Mouse (Mus musculus): ENCODE data around the gene Nrxn3. TPM values are rescaled to one million over a fixed set of nuclear protein-coding genes. Genes with fewer than 3 reads are reported as not detected.

Nrxn3 gene
- polyA plus RNA-seq, 1 experiment from 2014 or later: 0.72 TPM

- no peak for ATAC-seq
- no peaks in the 10 kb centered on the region for H3K4me1 ChIP-seq (ENCODE audit: insufficient read depth)
- DNase-seq: no peak
- no peak overlapping the region for H3K4me2 ChIP-seq (ENCODE audit: low read depth, low read length)
- H3K27me3 ChIP-seq (ENCODE audit: insufficient read depth, low read length): no peaks in the 10 kb centered on the region
- H3K4me3 ChIP-seq (ENCODE audit: low read depth, low read length): no peak overlapping the region
- no peaks in the 10 kb centered on the region for H3K36me3 ChIP-seq (replicated peaks; ENCODE audit: insufficient read depth, low read length)
- no peak overlapping the region for H3K9ac ChIP-seq (replicated peaks)
- TF ChIP-seq EP300 (IDR thresholded peaks at IDR 0.05; ENCODE audit: low read depth): no peak
- no peak for TF ChIP-seq CTCF (IDR thresholded peaks at IDR 0.05; ENCODE audit: low read depth)
- H3K9me3 ChIP-seq (ENCODE audit: low read length): no peaks in the 10 kb centered on the region
- H3K27ac ChIP-seq (ENCODE audit: low read depth): no peak overlapping the region
- 34% methylated on average over 6 of the region's 6 CpGs for WGBS (ENCODE audit: insufficient replicate concordance)
Observed at GRCm38 (mm10) chr12:89106881-89107584, 384.4 kb downstream of the Nrxn3 start.

- Histone ChIP-seq H3K4me2 (ENCODE audit: low read depth, low read length) (no peak overlapping the region), H3K36me3 (replicated peaks; ENCODE audit: insufficient read depth, low read length) (no peaks in the 10 kb centered on the region), H3K4me3 (ENCODE audit: low read depth, low read length) (no peak overlapping the region), H3K27me3 (ENCODE audit: insufficient read depth, low read length) (no peaks in the 10 kb centered on the region), H3K27ac (ENCODE audit: low read depth) (no peak overlapping the region), H3K4me1 (ENCODE audit: insufficient read depth) (no peaks in the 10 kb centered on the region), H3K9me3 (ENCODE audit: low read length) (no peaks in the 10 kb centered on the region), H3K9ac (replicated peaks) (no peak overlapping the region)
- WGBS (ENCODE audit: insufficient replicate concordance): 68% methylated on average over 7 of the region's 7 CpGs
- no peak for TF ChIP-seq CTCF (IDR thresholded peaks at IDR 0.05; ENCODE audit: low read depth)
- no peak for TF ChIP-seq EP300 (IDR thresholded peaks at IDR 0.05; ENCODE audit: low read depth)
- ATAC-seq (no peak), DNase-seq (no peak)
Observed at GRCm38 (mm10) chr12:89109779-89110335, 387.2 kb downstream of the Nrxn3 start.

- Histone ChIP-seq H3K4me3 (ENCODE audit: low read depth, low read length) (no peak overlapping the region), H3K4me2 (ENCODE audit: low read depth, low read length) (no peak overlapping the region), H3K36me3 (replicated peaks; ENCODE audit: insufficient read depth, low read length) (no peaks in the 10 kb centered on the region), H3K27ac (ENCODE audit: low read depth) (no peak overlapping the region), H3K9ac (replicated peaks) (no peak overlapping the region), H3K27me3 (ENCODE audit: insufficient read depth, low read length) (no peaks in the 10 kb centered on the region), H3K9me3 (ENCODE audit: low read length) (no peaks in the 10 kb centered on the region), H3K4me1 (ENCODE audit: insufficient read depth) (no peaks in the 10 kb centered on the region)
- TF ChIP-seq EP300 (IDR thresholded peaks at IDR 0.05; ENCODE audit: low read depth): no peak
- TF ChIP-seq CTCF (IDR thresholded peaks at IDR 0.05; ENCODE audit: low read depth): no peak
- WGBS (ENCODE audit: insufficient replicate concordance): 64% methylated on average over 4 of the region's 4 CpGs
- DNase-seq (no peak), ATAC-seq (no peak)
Observed at GRCm38 (mm10) chr12:89128602-89129001, 405.9 kb downstream of the Nrxn3 start.

GRCm38 (mm10) chr12:89129139-89129907 is 406.6 kb downstream of the Nrxn3 start:
- Histone ChIP-seq H3K4me2 (ENCODE audit: low read depth, low read length) (no peak overlapping the region), H3K9me3 (ENCODE audit: low read length) (no peaks in the 10 kb centered on the region), H3K4me3 (ENCODE audit: low read depth, low read length) (no peak overlapping the region), H3K9ac (replicated peaks) (no peak overlapping the region), H3K27ac (ENCODE audit: low read depth) (no peak overlapping the region), H3K36me3 (replicated peaks; ENCODE audit: insufficient read depth, low read length) (no peaks in the 10 kb centered on the region), H3K27me3 (ENCODE audit: insufficient read depth, low read length) (no peaks in the 10 kb centered on the region), H3K4me1 (ENCODE audit: insufficient read depth) (no peaks in the 10 kb centered on the region)
- WGBS (ENCODE audit: insufficient replicate concordance): 58% methylated on average over 9 of the region's 9 CpGs
- TF ChIP-seq EP300 (IDR thresholded peaks at IDR 0.05; ENCODE audit: low read depth) (no peak), CTCF (IDR thresholded peaks at IDR 0.05; ENCODE audit: low read depth) (no peak)
- ATAC-seq (no peak), DNase-seq (no peak)

GRCm38 (mm10) chr12:89134333-89134732 is 411.7 kb downstream of the Nrxn3 start:
- H3K27ac ChIP-seq (ENCODE audit: low read depth): no peak overlapping the region
- 63% methylated on average over 2 of the region's 2 CpGs for WGBS (ENCODE audit: insufficient replicate concordance)
- no peak overlapping the region for H3K9ac ChIP-seq (replicated peaks)
- H3K36me3 ChIP-seq (replicated peaks; ENCODE audit: insufficient read depth, low read length): no peaks in the 10 kb centered on the region
- H3K4me3 ChIP-seq (ENCODE audit: low read depth, low read length): no peak overlapping the region
- no peaks in the 10 kb centered on the region for H3K9me3 ChIP-seq (ENCODE audit: low read length)
- no peaks in the 10 kb centered on the region for H3K4me1 ChIP-seq (ENCODE audit: insufficient read depth)
- H3K4me2 ChIP-seq (ENCODE audit: low read depth, low read length): no peak overlapping the region
- ATAC-seq: no peak
- peak; percentile 74 for TF ChIP-seq CTCF (IDR thresholded peaks at IDR 0.05; ENCODE audit: low read depth)
- no peak for TF ChIP-seq EP300 (IDR thresholded peaks at IDR 0.05; ENCODE audit: low read depth)
- no peaks in the 10 kb centered on the region for H3K27me3 ChIP-seq (ENCODE audit: insufficient read depth, low read length)
- DNase-seq: peak; percentile 26

- Histone ChIP-seq H3K9ac (replicated peaks) (no peak overlapping the region), H3K4me2 (ENCODE audit: low read depth, low read length) (no peak overlapping the region), H3K4me1 (ENCODE audit: insufficient read depth) (no peaks in the 10 kb centered on the region), H3K9me3 (ENCODE audit: low read length) (no peaks in the 10 kb centered on the region), H3K27me3 (ENCODE audit: insufficient read depth, low read length) (no peaks in the 10 kb centered on the region), H3K36me3 (replicated peaks; ENCODE audit: insufficient read depth, low read length) (no peaks in the 10 kb centered on the region), H3K27ac (ENCODE audit: low read depth) (no peak overlapping the region), H3K4me3 (ENCODE audit: low read depth, low read length) (no peak overlapping the region)
- 58% methylated on average over 8 of the region's 8 CpGs for WGBS (ENCODE audit: insufficient replicate concordance)
- DNase-seq (no peak), ATAC-seq (no peak)
- TF ChIP-seq EP300 (IDR thresholded peaks at IDR 0.05; ENCODE audit: low read depth) (no peak), CTCF (IDR thresholded peaks at IDR 0.05; ENCODE audit: low read depth) (no peak)
Observed at GRCm38 (mm10) chr12:89134774-89135307, 412.2 kb downstream of the Nrxn3 start.

Measured in liver, postnatal 0 days (tissue).